Mouse (Mus musculus) midbrain, postnatal 0 days (tissue): Measurements from ENCODE around the gene Card11. TPM values are rescaled to one million over a fixed set of nuclear protein-coding genes. Genes with fewer than 3 reads are reported as not detected.

Experiments used
- ATAC-seq: fragments of 200-750 bp; cut with Nextera tagmentation; 2 replicates; pipeline ENCODE4 v1.8.0; 2017; ENCODE audit warnings: moderate number of reproducible peaks, mild to moderate bottlenecking, moderate TSS enrichment, moderate library complexity; ENCODE audit not compliant: low FRiP score
- DNase-seq: peaks from one replicate; pipeline ENCODE4 v3.0.0-alpha.2; 2015; ENCODE audit warnings: low spot score
- H3K27ac ChIP-seq: fragments of 300-500 bp; sonication (generic); 2 replicates; pipeline ENCODE4 v1.5.1; 2014; ENCODE audit warnings: low read depth, mild to moderate bottlenecking, low read length, mixed read lengths
- H3K27me3 ChIP-seq: fragments of 300-500 bp; sonication (generic); 2 replicates; pipeline ENCODE4 v1.6.1; 2014; ENCODE audit warnings: low read length, control low read depth, mixed read lengths; ENCODE audit not compliant: insufficient read depth
- H3K36me3 ChIP-seq: fragments of 300-500 bp; sonication (generic); 2 replicates; pipeline ENCODE4 v1.6.1; 2014; ENCODE audit warnings: low read length, control low read depth, mixed read lengths; ENCODE audit not compliant: insufficient read depth
- H3K4me1 ChIP-seq: fragments of 300-500 bp; sonication (generic); 2 replicates; pipeline ENCODE4 v1.6.1; 2014; ENCODE audit warnings: mild to moderate bottlenecking, control low read depth, antibody characterized with exemption, low read length, mixed read lengths; ENCODE audit not compliant: insufficient read depth
- H3K4me2 ChIP-seq: fragments of 300-500 bp; sonication (generic); 2 replicates; pipeline ENCODE4 v1.6.1; 2014; ENCODE audit warnings: low read depth, mild to moderate bottlenecking, low read length, mixed read lengths; ENCODE audit not compliant: poor library complexity, severe bottlenecking
- H3K4me3 ChIP-seq: fragments of 300-500 bp; sonication (generic); 2 replicates; pipeline ENCODE4 v1.5.1; 2014; ENCODE audit warnings: low read depth, mild to moderate bottlenecking, low read length, moderate library complexity
- H3K9ac ChIP-seq: fragments of 300-500 bp; sonication (generic); replicated peaks from 2 replicates; pipeline ENCODE4 v1.6.1; 2014; ENCODE audit warnings: mild to moderate bottlenecking, low read length, moderate library complexity, mixed read lengths; ENCODE audit not compliant: poor library complexity, severe bottlenecking
- H3K9me3 ChIP-seq: fragments of 300-500 bp; sonication (generic); 2 replicates; pipeline ENCODE4 v1.6.1; 2016; ENCODE audit warnings: low read length, control low read depth
- CTCF ChIP-seq: IDR thresholded peaks from 2 replicates; pipeline ENCODE4 v1.5.1; 2016; ENCODE audit warnings: antibody characterized with exemption, mild to moderate bottlenecking
- WGBS: fragments of 180-500 bp; shearing (Covaris S2); extraction: QIAGEN DNeasy Blood & Tissue Kit; methylation state at CpG from one replicate; pipeline ENCODE4 v1.1.7; 2014; 5-methylcytosine and 5-hydroxymethylcytosine counted together
- polyA plus RNA-seq: library from polyadenylated mRNA; unstranded; fragments of >200 nt; fragmentation: Nextera tagmentation; extraction: Ambion mirVana; gene quantifications from 2 replicates; pipeline ENCODE4 v1.2.1, GENCODE M21; 2015
- total RNA-seq: library from RNA; depleted of rRNA; stranded (reverse); fragments of >200 nt; gene quantifications from 2 replicates; pipeline ENCODE4 v1.2.3, GENCODE M21; 2014

Gene Card11
- total and polyA plus RNA-seq, 2 experiments from 2014 or later: 0.09 TPM; not detected in 1

DNA sequence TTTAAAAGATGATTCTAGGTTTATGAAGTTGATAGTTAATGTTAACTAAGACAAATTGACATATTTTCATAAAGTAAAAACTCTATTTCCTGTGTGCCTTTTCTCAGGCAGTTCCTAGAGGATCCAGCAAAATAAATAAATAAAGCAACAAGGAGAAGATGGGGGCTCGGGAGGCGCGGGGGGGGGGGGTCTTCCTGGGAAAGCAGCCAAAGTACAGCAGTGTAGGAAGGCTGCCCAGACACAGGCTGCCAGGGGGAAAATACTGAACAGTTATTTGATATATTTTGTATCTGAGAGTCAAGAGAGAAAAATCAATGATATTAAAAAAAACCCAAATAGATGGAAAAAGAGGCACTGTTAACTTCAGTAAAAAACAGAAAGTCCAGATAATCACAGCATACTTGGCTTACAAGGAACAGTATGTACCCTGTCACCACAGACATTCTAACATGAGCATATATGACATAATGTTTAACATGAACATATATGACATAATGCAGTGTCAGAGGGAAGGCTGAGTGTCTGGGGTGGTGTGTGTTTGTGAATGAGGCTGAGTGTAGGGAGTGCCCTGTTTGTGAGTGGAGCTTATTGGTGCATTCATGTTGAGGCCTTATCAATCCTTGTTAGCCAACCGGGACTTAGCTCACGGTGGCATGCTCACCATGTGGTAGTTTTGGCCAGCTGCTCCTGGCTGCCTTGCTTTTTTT lies 68.7 kb downstream of the Card11 start:
- H3K9me3 ChIP-seq: no peaks in the 10 kb centered on the region
- 51% methylated on average over 5 of the region's 5 CpGs for WGBS
- ATAC-seq (no peak), DNase-seq (peak; percentile 16)
- H3K27ac ChIP-seq: no peak overlapping the region
- no peak for TF ChIP-seq CTCF
- no peaks in the 10 kb centered on the region for H3K36me3 ChIP-seq
- H3K4me1 ChIP-seq: no peaks in the 10 kb centered on the region
- H3K4me3 ChIP-seq: no peak overlapping the region
- no peaks in the 10 kb centered on the region for H3K27me3 ChIP-seq
- no peak overlapping the region for H3K4me2 ChIP-seq
- no peak overlapping the region for H3K9ac ChIP-seq

DNA sequence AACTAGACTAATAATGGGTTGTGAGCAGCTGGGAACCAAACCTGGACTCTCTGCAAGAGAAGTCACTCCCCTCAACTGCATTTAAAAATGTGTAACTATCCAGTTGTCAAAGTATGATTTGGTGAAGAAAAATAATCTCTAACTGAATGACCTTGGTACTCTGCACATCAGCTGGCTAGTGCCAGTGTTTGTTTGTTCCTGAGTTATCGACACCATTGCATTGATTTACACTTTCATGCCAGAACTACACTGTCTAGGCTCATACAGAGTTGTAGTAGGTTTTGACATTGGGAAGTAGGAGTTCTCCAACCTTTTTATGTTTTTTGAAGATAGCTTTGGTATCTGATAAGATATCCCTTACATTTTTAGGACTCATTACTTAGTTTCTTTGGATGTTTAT lies 81.9 kb downstream of the Card11 start:
- Histone ChIP-seq H3K27ac (no peak overlapping the region), H3K4me1 (no peaks in the 10 kb centered on the region), H3K27me3 (no peaks in the 10 kb centered on the region), H3K9ac (no peak overlapping the region), H3K4me3 (no peak overlapping the region), H3K4me2 (no peak overlapping the region), H3K9me3 (peaks cover 12% of the 10 kb centered on the region; the same call in 1 of the 2 replicates), H3K36me3 (no peaks in the 10 kb centered on the region)
- TF ChIP-seq CTCF: no peak
- WGBS: 100% methylated on average over 1 of the region's 1 CpGs
- DNase-seq (no peak), ATAC-seq (no peak)

- H3K27ac ChIP-seq: no peak overlapping the region
- no peaks in the 10 kb centered on the region for H3K27me3 ChIP-seq
- peaks cover 12% of the 10 kb centered on the region; the same call in 1 of the 2 replicates for H3K9me3 ChIP-seq
- no peak overlapping the region for H3K9ac ChIP-seq
- DNase-seq (no peak), ATAC-seq (no peak)
- WGBS: 100% methylated on average over 1 of the region's 1 CpGs
- no peak for TF ChIP-seq CTCF
- H3K4me1 ChIP-seq: no peaks in the 10 kb centered on the region
- no peak overlapping the region for H3K4me3 ChIP-seq
- no peak overlapping the region for H3K4me2 ChIP-seq
- H3K36me3 ChIP-seq: no peaks in the 10 kb centered on the region
Observed at GRCm38 (mm10) chr5:140917807-140918206, 82.6 kb downstream of the Card11 start.

GRCm38 (mm10) chr5:140910841-140911240 lies 89.5 kb downstream of the Card11 start:
- Histone ChIP-seq H3K27ac (no peak overlapping the region), H3K27me3 (no peaks in the 10 kb centered on the region), H3K9me3 (no peaks in the 10 kb centered on the region), H3K9ac (no peak overlapping the region), H3K4me3 (no peak overlapping the region), H3K4me2 (no peak overlapping the region), H3K4me1 (no peaks in the 10 kb centered on the region), H3K36me3 (no peaks in the 10 kb centered on the region)
- peak; percentile 49 for DNase-seq
- 50% methylated on average over 5 of the region's 5 CpGs for WGBS
- ATAC-seq: no peak
- no peak for TF ChIP-seq CTCF

GRCm38 (mm10) chr5:140900866-140901265 lies 99.5 kb downstream of the Card11 start:
- no peaks in the 10 kb centered on the region for H3K36me3 ChIP-seq
- H3K4me1 ChIP-seq: no peaks in the 10 kb centered on the region
- WGBS: 87% methylated on average over 13 of the region's 13 CpGs
- H3K4me2 ChIP-seq: no peak overlapping the region
- no peaks in the 10 kb centered on the region for H3K9me3 ChIP-seq
- ATAC-seq (no peak), DNase-seq (no peak)
- no peaks in the 10 kb centered on the region for H3K27me3 ChIP-seq
- no peak overlapping the region for H3K27ac ChIP-seq
- H3K9ac ChIP-seq: no peak overlapping the region
- no peak overlapping the region for H3K4me3 ChIP-seq
- no peak for TF ChIP-seq CTCF

DNA sequence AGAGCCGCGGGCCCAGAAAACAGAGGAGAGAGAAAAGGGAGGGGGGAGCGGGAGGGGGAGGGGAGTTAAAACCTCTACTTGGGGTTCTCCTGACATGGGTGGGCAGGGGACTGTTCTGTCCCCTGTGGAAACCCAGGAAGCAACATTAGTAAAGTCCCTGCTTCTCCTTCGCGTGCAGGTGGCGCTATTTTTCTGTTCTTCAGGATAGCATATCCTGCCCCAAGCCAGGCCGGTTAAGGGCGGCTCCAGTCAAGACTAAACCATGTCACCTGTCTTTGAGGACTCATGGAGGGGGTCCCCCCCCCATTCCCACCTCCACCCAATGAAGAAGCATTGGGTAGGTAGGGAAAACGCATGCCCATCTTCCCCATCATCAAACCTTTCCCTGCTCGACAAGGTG lies 109.3 kb downstream of the Card11 start:
- Histone ChIP-seq H3K27ac (no peak overlapping the region), H3K4me3 (no peak overlapping the region), H3K27me3 (no peaks in the 10 kb centered on the region), H3K36me3 (no peaks in the 10 kb centered on the region), H3K9ac (no peak overlapping the region), H3K4me2 (no peak overlapping the region), H3K9me3 (no peaks in the 10 kb centered on the region), H3K4me1 (no peaks in the 10 kb centered on the region)
- TF ChIP-seq CTCF: peak; percentile 61
- 63% methylated on average over 8 of the region's 10 CpGs for WGBS
- ATAC-seq (no peak), DNase-seq (peak; percentile 27)
